Mouse (Mus musculus): ENCODE data around the gene Glra1.

The Glra1 gene

DNA sequence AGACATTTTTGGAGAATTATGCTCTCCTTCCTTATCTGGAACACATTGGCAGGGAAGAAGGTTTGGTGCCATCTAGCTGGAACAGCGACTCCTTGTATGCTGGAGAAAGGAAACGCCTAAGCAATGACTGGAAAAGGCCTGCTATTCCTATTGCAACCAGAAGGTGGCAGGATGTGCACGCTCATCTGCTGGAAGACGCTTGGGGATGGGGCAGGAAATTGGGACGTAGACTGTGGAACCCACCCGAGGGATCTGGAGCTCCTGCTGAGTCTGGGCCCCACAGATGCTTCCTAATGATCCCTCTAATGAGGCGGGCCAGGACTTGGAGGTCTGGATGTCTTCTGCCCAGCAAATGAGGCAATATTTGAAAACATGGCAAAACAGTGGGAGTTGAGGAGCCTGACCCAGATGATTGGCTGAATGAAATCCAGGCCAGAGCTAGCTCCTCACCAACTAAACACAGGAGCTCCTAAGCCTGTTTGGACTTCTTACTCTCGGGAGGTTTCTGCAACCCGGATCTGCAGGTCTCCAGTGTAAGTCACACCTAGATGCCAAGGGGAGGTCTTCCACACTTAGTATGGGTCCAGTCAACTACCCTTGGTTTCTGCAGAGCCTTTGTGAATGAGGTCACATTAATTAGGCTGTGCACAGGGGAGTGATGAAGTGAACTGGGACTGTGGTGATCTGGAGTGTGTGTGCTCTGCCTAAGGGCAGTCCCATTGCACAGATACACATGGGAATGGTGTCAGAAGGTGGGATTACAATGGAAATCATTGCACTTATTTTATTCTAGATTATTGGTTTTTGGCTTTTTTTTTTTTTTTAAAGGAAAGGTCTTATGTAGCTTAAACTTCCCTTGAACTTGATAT is 89.0 kb downstream of the Glra1 start:
- no peak for DNase-seq (ENCODE audit: extremely low read depth, low read depth)

DNA sequence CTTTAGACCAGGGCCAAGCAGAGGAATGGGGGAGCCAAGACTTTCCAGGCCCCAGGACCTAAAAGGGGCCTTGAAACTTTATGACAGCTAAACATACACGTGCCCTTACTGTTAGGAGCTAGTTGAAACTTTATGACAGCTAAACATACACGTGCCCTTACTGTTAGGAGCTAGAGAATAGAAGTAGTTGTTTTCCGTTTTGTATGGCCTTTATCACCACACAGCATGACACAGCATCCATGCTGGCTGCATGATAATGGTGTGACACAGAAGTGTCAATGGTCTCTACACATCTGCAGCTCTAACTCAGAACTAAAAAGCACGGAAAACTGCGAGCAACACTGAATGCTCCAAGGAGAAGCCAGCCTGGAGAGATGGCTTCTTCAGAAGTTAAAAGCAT is 90.3 kb downstream of the Glra1 start:
- DNase-seq (ENCODE audit: extremely low read depth, low read depth) = no peak

DNA sequence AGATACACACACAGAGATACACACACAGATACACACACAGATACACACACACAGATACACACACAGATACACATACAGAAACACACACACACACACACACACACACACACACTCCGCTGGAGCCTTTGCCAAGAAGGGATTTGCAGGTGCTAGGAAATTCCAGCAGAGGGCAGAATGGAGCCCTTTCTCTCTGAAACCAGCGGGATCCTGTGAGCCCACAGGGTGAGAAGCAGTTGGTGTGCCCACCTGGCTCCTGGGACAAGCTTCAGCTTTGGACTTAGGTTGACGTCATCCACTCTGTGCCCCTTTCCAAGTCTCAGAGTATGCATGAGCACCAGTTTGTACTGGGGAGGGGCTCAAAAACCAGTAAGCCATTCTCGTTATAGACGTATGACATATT is 96.6 kb downstream of the Glra1 start:
- no peak for DNase-seq (ENCODE audit: extremely low read depth, low read depth)

DNA sequence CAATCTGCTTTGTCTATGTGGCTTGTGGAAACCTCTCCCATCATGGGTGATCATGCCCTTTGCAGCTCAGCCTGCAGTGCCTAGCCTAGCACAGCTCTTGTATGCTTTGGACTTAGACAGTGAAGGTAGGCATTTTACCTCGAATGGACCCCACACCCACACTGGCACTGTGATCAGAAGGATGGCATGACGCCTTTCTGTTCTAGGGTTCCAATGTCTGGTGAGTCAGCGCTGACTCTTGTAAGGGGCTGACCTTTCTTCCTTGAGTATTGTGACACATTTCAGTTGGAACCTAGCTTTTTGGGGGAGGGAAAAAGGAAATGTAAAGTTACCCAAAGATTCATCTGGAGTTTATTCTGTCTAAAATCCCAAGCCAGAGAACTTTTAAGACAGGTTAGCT is 102.5 kb downstream of the Glra1 start:
- DNase-seq (ENCODE audit: extremely low read depth, low read depth) = no peak

DNA sequence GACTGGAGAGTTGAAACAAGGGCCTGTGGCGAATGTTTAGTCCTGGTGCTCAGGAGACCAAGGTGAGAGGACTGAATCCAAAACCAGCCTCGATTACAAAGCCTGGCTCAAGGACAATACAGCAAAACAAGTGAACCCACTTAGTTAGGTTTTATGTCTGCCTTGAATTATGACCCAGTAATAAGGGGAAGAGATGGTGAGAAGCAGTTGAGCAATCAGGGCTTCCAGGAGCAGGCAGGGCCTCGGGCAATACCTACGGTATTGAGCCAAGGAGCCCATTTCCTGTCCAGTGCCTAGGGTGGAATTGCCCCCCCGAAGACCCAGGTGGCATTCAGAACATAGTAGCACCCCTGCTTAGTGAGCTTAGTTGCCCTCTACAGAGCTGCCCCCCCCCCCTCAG is 105.1 kb downstream of the Glra1 start:
- no peak for DNase-seq (ENCODE audit: extremely low read depth, low read depth)

DNA sequence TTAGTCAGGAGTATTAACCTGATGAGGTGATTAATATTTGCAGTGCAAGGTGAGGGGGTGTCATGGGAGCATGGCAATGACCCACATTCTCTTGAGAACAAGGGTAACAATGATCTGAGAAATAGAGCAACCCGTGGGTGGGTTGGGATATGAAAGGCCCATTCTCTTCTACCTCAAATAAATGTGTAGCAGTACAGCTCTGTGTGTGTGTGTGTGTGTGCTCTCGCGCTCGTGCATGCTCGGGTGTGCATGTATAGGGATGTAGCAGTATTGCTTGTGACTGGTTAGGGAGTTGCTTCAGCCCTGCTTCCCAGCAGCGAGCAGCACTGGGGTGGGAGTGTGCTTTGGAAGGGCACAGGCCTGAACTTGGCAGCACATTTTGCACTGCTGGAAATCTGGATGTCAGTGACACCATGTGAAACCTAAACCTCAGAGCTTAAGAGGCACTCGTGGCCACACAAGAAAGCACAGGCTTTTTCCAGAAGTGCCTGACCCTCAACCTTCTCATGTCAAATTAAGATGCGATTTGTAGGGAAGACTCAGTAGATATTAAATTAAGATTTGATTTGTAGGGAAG is 106.0 kb downstream of the Glra1 start:
- DNase-seq (ENCODE audit: extremely low read depth, low read depth) = no peak

DNA sequence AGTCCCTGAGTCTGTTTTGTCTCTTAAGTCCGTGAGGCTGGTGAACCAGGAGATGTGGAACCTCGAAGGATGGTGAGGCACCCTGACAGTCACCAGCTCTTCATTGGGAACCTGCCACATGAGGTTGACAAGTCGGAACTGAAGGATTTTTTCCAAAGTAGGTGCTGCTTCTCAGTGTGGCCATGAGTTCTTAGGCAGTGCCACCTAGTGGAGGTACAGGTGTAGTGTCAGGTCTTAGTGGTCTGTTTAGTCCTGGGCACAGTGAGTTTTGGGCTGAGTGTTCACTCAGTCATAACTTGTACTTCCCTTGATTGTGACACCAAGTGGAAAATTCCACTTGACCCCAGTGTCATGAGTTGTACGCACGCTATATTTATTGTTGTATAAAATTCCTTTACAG is 110.1 kb downstream of the Glra1 start:
- DNase-seq (ENCODE audit: extremely low read depth, low read depth) = peak; percentile 41

DNA sequence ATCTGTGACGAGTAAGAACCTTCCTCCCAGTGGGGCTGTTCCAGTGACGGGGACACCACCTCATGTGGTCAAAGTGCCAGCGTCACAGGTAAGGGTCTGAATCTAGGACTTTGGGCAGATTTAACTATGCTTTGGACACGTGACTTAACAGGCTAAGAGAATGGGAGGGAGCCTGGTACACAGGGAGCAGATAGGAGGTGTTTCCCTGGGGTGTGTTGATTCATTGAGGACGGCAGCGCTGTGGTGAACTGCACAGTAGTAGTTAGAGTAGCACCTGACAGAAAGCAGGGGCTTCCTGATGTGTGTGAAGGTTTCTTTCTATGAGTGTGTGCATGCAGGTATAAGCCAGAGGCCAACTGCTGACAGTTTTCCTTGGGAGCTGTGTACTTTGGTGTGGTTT is 111.8 kb downstream of the Glra1 start:
- DNase-seq (ENCODE audit: extremely low read depth, low read depth) = no peak

DNA sequence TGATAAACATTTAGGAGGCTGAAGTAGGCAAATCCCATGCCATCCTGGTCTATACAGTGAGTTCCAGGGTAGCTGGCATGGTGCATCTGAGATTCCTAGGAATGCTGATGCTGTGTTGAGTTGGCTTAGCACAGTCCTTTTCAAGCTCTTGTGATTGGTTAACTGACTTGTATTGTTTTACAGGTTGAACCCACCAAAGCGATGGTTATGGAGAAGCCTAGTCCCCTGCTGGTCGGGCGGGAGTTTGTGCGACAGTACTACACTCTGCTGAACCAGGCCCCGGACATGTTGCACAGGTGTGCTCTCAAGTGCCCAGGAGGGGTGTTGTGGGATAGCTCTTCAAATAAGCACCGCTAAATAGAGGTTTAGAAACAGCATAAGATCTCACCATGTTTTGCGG is 122.6 kb downstream of the Glra1 start:
- DNase-seq (ENCODE audit: extremely low read depth, low read depth) = no peak

DNA sequence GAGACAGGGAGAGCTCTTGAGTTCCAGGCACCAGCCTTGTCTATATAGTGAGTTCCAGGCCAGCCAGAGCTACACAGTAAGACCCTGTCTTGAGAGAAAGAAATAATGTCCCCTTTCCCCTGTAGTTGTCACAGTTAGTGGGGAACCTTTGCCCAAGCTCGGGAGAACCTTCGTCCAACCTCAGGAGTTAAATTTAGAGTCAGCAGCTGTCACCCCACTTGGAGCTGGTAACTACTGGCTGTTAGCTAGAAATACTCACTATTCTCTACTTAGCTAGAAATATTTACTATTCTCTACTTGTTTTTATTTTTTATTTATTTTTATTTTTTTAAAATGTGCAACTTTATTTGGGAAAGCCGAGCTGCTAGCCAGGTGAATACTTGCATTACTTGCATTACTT is 134.8 kb downstream of the Glra1 start:
- DNase-seq (ENCODE audit: extremely low read depth, low read depth) = no peak

DNA sequence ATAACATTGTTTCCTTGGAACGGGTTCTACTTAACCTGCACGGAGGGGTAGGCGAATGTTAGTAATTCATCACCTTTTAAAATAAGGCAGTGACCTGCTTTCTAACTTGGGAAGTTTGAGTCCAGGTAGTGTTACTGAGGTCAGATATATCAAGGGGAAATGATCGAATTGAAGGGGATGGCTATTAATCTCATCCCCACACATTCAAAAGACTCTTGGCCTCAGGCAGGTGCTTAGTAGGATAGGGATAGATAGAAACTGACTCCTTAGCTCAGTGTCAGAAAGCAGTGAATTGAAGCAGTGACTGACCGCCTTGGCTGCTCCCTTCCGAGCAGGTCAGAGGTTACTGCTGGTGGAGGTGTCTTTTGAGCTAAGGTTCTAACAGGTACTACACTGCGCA is 136.5 kb downstream of the Glra1 start:
- DNase-seq (ENCODE audit: extremely low read depth, low read depth) = no peak

DNA sequence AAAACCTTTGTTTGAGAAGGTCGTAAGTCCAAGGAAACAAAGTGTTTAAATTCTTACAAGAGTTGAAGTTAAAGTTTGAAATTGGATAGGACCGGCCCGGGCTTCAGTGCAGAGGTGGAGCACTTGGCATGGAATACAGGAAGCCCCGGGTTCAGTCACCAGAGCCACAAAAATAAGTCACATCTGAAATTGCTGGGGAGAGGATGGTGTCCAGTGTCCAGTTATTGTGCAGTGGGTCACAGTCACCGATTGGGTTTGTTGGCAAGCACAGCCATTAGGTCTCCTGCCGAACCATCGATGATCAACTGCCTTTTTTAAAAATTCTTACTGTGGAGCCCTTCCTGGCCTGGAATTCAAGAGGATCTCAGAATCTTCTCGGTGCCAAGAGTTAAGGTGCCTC is 137.2 kb downstream of the Glra1 start:
- DNase-seq (ENCODE audit: extremely low read depth, low read depth) = no peak

DNA sequence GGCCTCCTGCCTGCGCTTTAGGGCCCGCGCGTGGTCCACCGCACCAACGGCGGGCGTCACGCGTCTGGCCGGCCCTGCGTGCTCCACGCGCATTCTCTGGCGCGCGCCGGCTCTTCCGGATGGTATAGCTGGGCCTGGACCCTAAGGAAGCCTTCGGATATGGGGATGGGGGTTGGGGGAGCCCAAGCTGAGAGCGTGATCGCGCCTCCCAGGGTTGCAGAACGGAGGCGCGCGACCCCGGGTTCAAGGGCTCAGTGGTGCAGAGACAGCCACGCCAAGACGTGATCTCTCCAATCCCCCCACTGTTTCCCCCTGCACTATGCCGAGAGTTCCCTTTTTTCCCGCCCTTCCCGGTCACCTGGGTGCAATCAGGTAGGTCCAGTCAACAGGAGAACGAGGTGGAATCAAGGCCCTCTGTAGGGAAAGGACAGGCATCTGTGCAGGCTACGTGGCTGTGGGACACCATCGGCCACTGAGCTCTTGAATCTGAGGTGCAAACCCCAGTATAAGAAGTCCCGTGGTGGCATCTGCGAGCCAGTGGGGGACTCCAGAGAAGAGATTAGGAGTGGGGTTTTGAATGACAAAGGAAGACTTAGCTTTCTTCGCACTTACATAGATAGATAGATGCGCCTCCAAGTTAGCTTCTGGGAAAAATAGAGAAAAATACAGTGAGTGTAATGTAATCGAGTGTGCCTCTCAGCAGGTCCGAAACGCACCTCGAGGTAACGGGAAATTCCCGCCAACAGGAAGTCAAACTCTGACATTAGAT is 137.9 kb downstream of the Glra1 start:
- no peak for DNase-seq (ENCODE audit: extremely low read depth, low read depth)

DNA sequence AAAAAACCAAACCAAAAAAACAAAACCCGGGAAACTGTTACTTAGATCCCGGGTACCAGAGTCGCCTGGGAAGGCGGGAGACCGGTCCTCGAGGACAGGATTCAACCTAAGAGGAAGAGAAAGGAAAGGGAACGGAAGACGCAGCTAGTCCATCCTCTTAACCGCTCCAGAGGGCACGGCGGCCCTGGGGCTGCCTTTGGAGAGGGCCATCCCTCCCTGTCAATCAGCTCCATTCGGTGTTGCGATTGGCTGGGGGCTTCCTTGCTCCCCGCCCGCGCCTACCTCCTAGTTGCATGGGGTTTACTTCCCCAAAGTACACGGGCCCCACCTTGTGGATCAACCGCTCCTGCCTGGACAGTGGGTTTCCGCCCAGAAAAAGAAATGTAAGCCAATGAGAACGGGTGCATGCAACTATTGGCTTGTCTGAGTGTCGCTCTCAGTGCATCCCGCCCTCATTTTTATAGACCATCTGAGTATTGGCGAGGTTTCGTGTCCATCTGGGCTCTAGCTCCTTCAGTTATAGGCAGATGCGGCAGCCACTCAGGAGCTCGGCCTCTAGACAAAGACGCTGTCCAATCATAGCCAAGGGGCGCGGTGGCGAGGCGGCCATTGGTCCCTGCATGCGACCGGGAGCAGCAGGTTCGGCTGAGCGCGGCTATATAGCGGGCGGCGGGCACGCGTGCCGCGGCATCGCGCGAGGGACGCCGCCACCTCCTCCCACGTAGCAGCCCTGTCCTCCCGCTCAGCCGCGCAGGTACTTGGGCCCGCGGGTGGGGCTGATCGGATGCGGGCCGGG is 138.8 kb downstream of the Glra1 start, which contains the start of gene G3bp1:
Gene G3bp1 (plus strand): TSS at position 638 of the 796 bp plus-strand sequence.
- DNase-seq (ENCODE audit: extremely low read depth, low read depth) = peak; percentile 100

DNA sequence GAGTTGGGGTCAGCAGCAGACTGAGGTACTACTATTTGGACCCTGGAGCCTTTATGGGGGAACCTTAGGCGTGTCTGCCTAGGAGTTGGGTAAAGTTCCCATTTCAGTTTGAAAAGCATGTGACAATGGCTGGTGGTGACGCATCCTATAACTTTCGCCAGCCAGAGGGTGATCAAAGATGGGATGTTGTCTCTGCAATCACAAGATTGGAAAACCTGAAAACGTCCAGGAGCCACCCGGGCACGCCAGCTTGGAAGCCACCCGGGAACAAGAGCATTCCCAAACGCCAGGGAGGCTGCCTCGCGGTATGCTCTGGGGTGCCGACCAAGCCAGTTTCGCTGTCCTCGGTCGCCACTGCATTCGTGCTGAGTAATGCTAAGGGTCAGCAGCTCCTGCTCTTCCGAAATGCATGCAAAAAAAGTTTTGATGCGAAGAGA is 139.4 kb downstream of the Glra1 start:
- DNase-seq (ENCODE audit: extremely low read depth, low read depth) = no peak

DNA sequence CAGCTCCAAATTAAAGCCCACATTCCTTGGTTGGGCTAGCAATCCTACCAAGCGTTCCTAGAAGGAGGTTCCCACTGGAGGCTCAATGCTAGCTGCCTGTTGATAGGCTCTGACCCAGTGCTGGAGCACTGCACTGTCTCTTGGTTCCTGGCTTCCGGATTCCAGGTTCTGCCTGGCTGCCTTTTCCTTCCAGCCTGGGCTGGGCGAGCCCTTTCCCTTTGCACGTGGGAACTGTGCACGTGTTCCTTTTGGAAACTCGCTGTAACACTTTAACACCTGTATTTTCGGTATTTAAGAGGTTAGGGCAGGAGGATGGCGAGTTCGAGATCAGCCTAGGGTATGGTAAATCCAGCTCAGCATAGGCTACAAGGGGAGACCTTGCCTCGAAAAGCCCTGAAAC is 140.0 kb downstream of the Glra1 start:
- DNase-seq (ENCODE audit: extremely low read depth, low read depth) = no peak

DNA sequence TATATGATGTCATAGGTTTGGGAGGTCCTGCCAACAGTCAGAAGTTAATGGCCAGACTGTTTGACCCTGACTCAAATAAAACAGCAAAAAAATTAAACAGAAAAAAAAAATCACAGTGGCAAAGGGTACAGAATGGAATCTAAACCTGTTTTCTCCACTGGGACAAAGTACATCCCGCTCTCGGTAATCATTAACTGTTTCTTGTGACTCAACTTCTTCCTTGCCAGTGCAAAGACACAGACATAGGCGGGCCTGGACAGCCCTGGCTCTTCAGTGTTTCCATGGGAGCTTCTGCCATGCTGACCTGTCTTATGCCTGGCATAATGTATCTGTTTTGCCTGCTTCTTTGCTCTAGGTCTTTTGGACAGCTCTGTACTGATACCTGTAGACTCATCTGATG is 142.8 kb downstream of the Glra1 start:
- no peak for DNase-seq (ENCODE audit: extremely low read depth, low read depth)

DNA sequence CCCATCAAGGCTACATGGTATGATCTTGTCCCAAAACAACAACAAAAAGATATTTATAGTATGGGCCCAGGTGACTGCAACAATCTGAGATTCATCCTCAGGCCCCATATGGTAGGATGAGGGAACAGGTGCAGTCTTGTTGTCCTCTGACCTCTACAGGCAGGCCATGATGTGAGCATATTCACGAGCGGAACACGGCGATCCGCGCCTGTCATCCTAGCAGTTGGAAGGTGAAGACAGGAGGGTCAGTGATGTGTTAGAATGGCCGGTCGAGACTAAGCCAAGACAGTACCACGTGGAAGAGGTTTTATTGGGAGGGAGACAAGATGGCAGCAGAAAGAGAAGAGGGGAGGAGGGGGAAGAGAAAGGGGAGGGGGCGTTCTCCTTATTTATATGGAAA is 143.3 kb downstream of the Glra1 start:
- no peak for DNase-seq (ENCODE audit: extremely low read depth, low read depth)

All from MEL-GATA-1-ER (cell line).